Mouse (Mus musculus): ENCODE measurements around the gene Ldlrad3.

DNA sequence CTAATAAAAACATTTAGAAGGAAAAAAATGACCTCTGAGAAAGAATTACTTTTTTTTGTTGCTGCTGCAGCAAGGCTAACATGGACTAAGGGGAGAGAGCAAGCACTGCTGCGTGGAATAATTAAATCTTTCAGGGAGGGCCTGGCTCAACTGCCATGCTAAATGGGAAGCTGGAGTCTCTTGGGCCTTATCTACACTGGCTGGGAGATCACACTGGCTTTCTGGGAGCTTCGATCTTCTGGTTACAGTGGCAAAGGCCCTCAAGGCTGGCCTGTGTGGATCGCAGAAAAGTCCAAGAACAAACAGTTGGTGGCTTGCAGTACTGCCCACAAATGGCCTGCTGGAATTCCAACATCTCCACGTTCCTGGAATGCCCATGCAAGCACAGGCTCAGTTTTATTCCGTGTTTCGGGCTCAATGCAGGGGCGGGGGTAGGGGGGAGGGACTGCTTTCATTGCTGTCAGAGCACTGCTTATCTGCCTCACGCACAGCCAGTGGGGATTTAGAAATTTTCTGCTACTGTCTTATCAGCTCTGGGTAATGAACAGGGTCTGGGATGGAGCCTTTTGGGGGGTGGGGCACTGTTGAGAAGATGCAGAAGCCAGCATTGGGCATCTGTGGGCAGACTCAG lies 180.7 kb downstream of the Ldlrad3 start:
- TF ChIP-seq CTCF (IDR thresholded peaks at IDR 0.05) (no peak), EP300 (IDR thresholded peaks at IDR 0.05) (no peak)
